Mouse (Mus musculus) G1E (cell line): ENCODE measurements around the gene Irgq.

ENCODE experiments used
- CTCF ChIP-seq: IDR thresholded peaks from 2 replicates; pipeline ENCODE4 v1.5.1; 2012; ENCODE audit warnings: low read depth, low read length, inconsistent platforms, mixed read lengths
- GATA1 ChIP-seq: IDR thresholded peaks from 2 replicates; pipeline ENCODE4 v1.6.1; 2012; ENCODE audit warnings: borderline replicate concordance, low read length, inconsistent platforms, mixed read lengths
- GATA2 ChIP-seq: IDR thresholded peaks from 2 replicates; pipeline ENCODE4 v1.6.1; 2012; ENCODE audit warnings: low read depth, low read length, inconsistent platforms, borderline replicate concordance
- POLR2AphosphoS5 ChIP-seq: IDR thresholded peaks from 2 replicates; pipeline ENCODE4 v1.6.1; 2012; ENCODE audit warnings: low read depth, low read length, inconsistent platforms; ENCODE audit not compliant: insufficient replicate concordance
- TAL1 ChIP-seq: conservative IDR thresholded peaks from 2 replicates; pipeline ENCODE4 v1.6.1; 2012; ENCODE audit warnings: low read depth, low read length, inconsistent platforms, mixed read lengths

GRCm38 (mm10) chr7:24538701-24539100 is 8.2 kb downstream of the Irgq start:
- TF ChIP-seq CTCF (no peak), GATA2 (no peak), POLR2AphosphoS5 (no peak), GATA1 (no peak), TAL1 (no peak)
